Mouse (Mus musculus): ENCODE data around the gene B4galt5.
A peak's percentile ranks its signal among the peaks of the same experiment; 100 is the strongest.

The B4galt5 gene

GRCm38 (mm10) chr2:167332336-167332987 is 16.5 kb downstream of the B4galt5 start:
- DNase-seq (ENCODE audit: low read depth, low spot score): no peak

GRCm38 (mm10) chr2:167331432-167331921 is 17.5 kb downstream of the B4galt5 start:
- DNase-seq (ENCODE audit: low read depth, low spot score): no peak

- no peak for DNase-seq (ENCODE audit: low read depth, low spot score)
Measured at GRCm38 (mm10) chr2:167330581-167330980, 18.4 kb downstream of the B4galt5 start.

DNA sequence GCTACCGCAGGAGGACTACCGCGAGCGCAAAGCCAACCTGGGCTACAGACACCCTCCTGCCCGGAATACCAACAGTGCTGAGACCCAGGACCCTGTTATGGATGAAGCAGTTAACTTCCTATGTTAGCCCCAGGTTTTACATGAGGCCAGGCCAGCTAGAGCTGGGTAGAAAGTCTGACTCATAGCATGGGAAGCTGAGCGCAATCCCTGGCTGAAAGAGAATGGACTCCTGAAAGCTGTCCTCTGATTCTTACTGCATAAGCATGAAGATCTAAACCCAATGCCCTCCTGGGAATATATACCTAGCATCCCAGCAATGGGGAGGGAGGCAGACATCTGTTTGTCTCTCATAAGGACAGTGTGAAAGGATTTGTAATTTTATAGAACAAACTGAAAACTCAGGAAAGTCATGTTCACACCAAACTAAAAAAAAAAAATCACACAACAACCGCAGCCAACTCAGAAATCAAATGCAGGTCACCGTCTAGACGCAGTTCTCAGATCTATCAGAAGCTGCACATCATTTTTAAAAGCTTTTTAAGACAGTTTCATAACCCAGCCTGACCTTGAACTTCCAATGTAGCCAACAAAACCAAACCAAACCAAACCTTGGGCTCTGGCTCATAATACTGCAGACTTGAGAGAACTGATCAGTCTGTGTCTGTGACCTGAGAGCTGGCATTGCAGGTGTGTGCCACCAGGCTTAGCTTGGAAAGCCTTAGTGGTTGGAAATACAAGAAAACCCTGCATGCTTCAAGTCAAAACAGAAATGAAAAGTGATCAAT is 19.3 kb downstream of the B4galt5 start:
- no peak for DNase-seq (ENCODE audit: low read depth, low spot score)

DNA sequence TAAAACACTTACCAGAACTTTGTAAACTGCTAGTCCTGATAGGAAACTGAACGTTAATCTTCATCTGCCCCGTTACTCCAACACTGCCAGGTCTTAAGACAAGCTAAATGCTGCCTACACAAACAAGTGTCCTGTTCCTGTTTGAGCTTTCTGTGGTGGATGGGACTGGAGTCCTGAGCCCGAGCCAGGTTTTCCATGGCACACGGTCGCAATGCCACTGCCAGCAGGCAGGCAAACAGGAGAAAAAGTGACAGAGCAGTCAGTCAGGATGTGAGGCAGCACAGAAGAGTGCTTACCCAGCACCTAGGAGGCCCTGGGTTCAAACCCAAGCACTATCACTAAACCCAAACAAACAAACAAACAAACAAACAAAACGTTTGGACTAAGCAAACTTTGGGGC is 20.6 kb downstream of the B4galt5 start:
- DNase-seq (ENCODE audit: low read depth, low spot score): no peak

GRCm38 (mm10) chr2:167326582-167326981 is 22.4 kb downstream of the B4galt5 start:
- no peak for DNase-seq (ENCODE audit: low read depth, low spot score)

DNA sequence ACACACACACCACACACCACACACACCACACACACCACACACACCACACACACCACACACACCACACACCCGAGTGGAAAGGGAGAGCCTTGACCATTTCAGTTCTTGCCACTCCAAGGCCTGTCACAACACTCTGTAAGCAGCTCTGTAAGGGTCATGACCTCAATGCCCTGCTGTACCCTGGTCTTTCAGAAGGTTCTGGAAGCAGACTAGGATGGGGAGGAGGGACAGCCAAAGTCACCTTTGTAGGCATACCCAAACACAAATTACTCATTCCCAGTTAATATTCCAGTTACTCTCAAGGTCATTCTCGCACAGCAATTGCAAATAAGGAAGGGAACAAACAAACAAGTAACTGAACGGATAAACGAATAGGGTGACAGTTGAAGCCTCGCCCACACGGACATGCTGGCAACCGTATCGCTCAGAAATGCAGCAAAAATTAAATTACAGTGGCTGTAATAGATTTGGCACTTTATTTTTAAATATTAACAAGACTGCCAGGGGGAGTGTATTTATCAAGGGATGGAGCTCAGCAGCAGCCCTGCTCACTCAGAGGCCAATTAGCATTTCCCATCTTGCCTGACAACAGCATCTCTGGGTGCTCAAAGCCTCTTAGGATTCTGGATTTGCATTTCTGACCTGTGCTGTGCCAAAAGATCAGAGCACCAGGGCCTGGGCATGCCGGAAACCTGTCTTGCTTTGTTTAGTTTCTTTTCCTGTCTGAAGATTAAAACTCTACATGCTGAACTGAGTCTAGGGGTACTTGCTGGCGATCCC is 24.6 kb downstream of the B4galt5 start:
- DNase-seq (ENCODE audit: low read depth, low spot score): no peak

- DNase-seq (ENCODE audit: low read depth, low spot score): no peak
Measured at GRCm38 (mm10) chr2:167323116-167323515, 25.9 kb downstream of the B4galt5 start.

GRCm38 (mm10) chr2:167321372-167321771 is 27.6 kb downstream of the B4galt5 start:
- DNase-seq (ENCODE audit: low read depth, low spot score): no peak

GRCm38 (mm10) chr2:167318981-167319380 is 30.0 kb downstream of the B4galt5 start:
- DNase-seq (ENCODE audit: low read depth, low spot score): no peak

- peak; percentile 34 for DNase-seq (ENCODE audit: low read depth, low spot score)
Measured at GRCm38 (mm10) chr2:167316724-167317187, 32.2 kb downstream of the B4galt5 start.

GRCm38 (mm10) chr2:167314491-167314890 is 34.5 kb downstream of the B4galt5 start:
- DNase-seq (ENCODE audit: low read depth, low spot score): no peak

DNA sequence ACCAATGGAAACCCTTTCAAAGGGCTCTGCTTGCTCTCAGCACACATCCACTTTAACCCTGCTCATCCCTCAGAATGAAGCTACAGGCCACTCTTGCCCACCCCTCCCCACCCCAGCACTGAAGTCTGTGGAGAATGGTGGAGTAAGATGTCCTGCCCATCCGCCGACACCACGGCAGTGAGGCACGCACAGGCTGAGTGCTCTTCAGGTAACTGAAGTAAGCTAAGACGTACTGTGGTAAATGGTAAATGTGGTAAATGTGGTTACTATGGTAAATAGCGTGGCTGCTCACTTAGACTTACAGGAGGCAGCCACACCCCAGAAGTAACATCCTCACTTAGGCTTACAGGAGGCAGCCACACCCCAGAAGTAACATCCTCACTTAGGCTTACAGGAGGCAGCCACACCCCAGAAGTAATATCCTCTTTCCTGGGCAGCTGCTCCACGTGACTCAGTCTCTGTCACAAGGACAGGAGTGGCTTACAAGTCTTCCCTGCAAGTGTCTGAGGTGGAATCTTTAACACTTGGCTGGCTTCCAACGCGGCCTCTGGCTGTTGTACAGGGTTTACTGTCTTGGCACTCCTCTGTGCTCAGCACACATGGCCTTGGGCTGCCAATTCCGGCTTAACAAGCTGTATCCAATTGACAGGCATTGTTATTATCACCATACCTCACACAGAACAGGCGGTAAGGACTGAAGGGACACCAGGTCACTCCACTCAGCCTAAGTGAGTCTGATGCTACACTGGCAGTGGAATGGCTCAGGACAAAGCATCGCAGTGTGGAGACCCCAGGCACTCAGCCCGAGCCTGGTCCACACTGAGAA is 35.3 kb downstream of the B4galt5 start:
- DNase-seq (ENCODE audit: low read depth, low spot score): no peak

- no peak for DNase-seq (ENCODE audit: low read depth, low spot score)
Measured at GRCm38 (mm10) chr2:167310121-167310520, 38.9 kb downstream of the B4galt5 start.

GRCm38 (mm10) chr2:167309286-167309685 is 39.7 kb downstream of the B4galt5 start:
- DNase-seq (ENCODE audit: low read depth, low spot score): no peak

DNA sequence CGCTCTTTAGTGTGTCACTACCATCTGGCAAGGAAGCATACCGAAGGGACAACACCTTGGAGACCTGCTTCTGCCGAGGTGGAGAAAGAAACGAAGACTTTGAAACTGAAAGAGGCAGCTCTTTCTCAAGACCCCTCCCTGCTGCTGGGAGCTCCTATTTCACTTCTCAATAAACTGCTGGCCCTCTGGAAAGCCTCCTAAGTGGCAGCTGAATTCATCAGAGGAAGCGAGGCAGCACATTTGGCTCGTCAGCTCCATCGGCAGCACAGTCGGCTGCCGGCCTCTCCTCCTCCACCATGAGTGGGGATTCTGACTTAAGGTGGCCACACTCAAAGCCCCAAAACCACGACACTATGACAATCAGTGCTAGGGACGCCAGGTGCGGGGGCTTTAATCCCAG is 41.3 kb downstream of the B4galt5 start:
- no peak for DNase-seq (ENCODE audit: low read depth, low spot score)

- no peak for DNase-seq (ENCODE audit: low read depth, low spot score)
Measured at GRCm38 (mm10) chr2:167306626-167307541, 42.1 kb downstream of the B4galt5 start.

- no peak for DNase-seq (ENCODE audit: low read depth, low spot score)
Measured at GRCm38 (mm10) chr2:167306273-167306594, 42.7 kb downstream of the B4galt5 start.

GRCm38 (mm10) chr2:167305382-167306272 is 43.4 kb downstream of the B4galt5 start:
- DNase-seq (ENCODE audit: low read depth, low spot score): no peak

All from A20 (cell line).